Mouse (Mus musculus): ENCODE data around the gene Spag5.

GRCm38 (mm10) chr11:78345801-78346200 is 44.5 kb downstream of the Spag5 start:
- no peak for TF ChIP-seq CTCF (IDR thresholded peaks at IDR 0.05)
- TF ChIP-seq EP300 (IDR thresholded peaks at IDR 0.05), result no peak

Measured in lung, postnatal 0 days (tissue).